Mouse (Mus musculus) brain, embryonic 14.5 days (tissue): ENCODE data around the gene Pkd1l1. TPM values are rescaled to one million over a fixed set of nuclear protein-coding genes. Genes with fewer than 3 reads are reported as not detected.

ENCODE experiments used
- DNase-seq: peaks from one replicate; pipeline ENCODE4 v3.0.0-alpha.2; 2011; ENCODE audit warnings: low read depth
- CTCF ChIP-seq: fragments of 200-500 bp; IDR thresholded peaks from 2 replicates; pipeline ENCODE4 v1.5.1; 2012; ENCODE audit warnings: inconsistent platforms, mild to moderate bottlenecking, moderate library complexity, borderline replicate concordance; ENCODE audit not compliant: insufficient read depth, insufficient read length; ENCODE audit errors: extremely low read depth
- POLR2A ChIP-seq: fragments of 200-500 bp; IDR thresholded peaks from 2 replicates; pipeline ENCODE4 v1.6.1; 2012; ENCODE audit warnings: mild to moderate bottlenecking, inconsistent platforms, borderline replicate concordance; ENCODE audit not compliant: poor library complexity, insufficient read depth, insufficient read length, severe bottlenecking; ENCODE audit errors: extremely low read depth
- polyA plus RNA-seq: library from polyadenylated mRNA; depleted of rRNA; stranded (reverse); fragments of >200 nt; gene quantifications from 2 replicates; pipeline ENCODE4 v1.2.3, GENCODE M21; 2012; rRNA removed

The Pkd1l1 gene
- 0.10 and 0.15 TPM in 2 replicates for polyA plus RNA-seq

- DNase-seq, result no peak
- TF ChIP-seq POLR2A (no peak), CTCF (no peak)
These were observed at the start of gene Pkd1l1 for GRCm38 (mm10) chr11:8973166-8973565. Gene Pkd1l1 (minus strand): TSS chr11:8973266.

- no peak for DNase-seq
- TF ChIP-seq POLR2A (no peak), CTCF (no peak)
These were observed 47.1 kb upstream of the Pkd1l1 start for GRCm38 (mm10) chr11:9020207-9020606.

DNA sequence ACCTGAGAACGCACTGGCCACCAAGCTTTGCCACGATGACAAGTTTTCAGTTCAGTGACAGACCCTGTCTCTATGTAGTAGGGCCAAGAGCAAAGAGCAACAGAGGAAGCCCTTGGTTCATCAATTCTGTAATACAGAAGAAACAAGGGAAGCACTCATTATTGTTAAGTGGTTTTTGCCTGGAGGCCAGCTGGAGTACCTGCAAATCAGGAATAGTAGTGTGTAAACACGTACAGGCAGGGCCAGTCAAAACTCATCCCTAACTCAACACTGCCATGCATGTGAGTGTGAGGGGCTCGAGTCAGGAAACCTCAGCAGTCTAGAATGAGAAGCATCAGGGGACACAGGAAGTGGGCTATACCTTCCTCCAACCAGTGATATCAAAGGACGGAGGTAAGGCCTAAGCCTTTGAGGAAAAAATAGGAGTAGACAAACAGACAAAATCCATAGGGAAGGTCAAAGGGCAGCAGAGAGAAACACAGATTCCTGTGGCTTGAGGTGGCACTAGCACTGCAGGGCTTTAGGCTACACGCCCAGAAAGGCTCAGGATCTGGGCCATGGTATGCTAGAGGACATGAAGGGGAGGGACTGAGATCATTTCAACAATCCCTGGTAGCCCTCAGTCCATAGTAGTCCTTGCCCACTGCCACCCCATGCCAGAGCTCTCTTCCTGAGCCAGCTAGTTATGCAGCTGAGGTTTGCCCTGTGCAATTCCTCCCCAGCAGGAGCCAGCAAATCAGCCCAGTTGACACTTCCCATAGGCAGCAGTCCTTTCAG is 45.6 kb upstream of the Pkd1l1 start:
- DNase-seq, result no peak
- TF ChIP-seq POLR2A, result no peak
- TF ChIP-seq CTCF, result no peak

- no peak for TF ChIP-seq POLR2A
- TF ChIP-seq CTCF, result no peak
These were observed 41.7 kb upstream of the Pkd1l1 start for GRCm38 (mm10) chr11:9014740-9015139.

DNA sequence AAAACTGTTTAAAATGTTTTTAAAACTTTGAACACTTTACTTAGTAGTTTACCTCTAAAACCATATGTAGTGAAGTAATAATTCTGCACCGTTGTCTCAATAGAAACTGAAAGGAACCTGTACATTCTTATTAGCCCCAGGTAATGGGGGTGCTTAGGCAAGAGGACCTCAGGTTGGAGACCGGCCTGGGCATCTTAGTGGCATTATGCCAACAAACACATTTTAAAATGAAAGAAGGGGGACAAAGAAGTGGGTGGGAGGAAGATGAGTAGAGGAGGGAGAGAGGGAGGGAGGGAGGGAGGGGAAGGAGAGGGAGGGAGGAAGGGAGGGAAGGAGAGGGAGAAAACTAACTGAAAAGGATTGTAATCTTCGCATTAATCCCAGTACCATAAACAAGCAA is 38.3 kb upstream of the Pkd1l1 start:
- no peak for TF ChIP-seq POLR2A
- no peak for TF ChIP-seq CTCF
- DNase-seq, result peak; percentile 62

More at GRCm38 (mm10) chr11:9014740-9015139, 41.7 kb upstream of the Pkd1l1 start:
- no peak for DNase-seq

- DNase-seq, result peak; percentile 91
- TF ChIP-seq POLR2A (peak; percentile 37; the same call in 1 of the 2 replicates), CTCF (no peak)
These were observed 37.8 kb upstream of the Pkd1l1 start, which contains the start of gene Hus1 for GRCm38 (mm10) chr11:9010853-9011339. Gene Hus1 (minus strand): TSS chr11:9011191.

GRCm38 (mm10) chr11:9010416-9010815 is 37.4 kb upstream of the Pkd1l1 start:
- TF ChIP-seq POLR2A (no peak), CTCF (0 out of 2 replicates have a peak, but pooled peaks have one; percentile 0)
- no peak for DNase-seq

DNA sequence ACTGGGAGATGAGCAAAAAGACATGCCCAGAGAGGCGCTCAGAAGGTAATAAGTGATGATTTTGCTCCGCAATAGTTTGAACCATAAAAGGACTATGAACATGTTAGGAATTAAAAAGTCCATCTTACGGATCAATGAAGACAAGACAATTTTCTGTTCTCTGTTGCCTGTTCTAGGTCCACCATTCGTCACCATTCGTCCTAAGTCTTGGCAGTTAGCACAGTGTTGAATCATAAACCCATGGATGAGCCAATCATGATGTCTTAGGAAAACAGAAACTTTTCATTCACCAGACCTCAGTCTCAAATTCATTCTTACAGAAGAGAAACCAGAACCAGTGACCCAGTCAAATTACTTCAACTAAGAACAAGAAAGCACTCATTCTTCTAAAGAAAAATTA is 35.7 kb upstream of the Pkd1l1 start:
- DNase-seq, result no peak
- no peak for TF ChIP-seq POLR2A
- no peak for TF ChIP-seq CTCF

DNA sequence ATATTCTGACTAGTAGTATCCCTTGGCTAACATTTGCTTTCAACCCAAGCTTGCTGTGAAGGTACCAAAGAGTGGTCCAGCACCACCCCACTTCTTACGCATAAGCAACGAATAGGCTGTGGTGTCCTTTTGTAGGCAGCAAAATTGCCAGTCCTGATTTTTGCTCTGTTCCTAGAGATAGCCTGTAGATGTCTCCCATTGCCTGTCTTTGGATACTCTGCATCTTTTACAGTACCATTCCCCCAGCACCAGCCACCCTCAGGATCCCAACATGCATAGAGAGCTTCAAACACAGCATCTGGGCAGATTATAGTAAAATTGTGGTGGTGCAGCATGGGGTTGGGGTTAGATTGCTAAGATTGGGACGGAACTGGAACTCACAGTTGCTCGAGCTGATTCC is 15.0 kb upstream of the Pkd1l1 start:
- no peak for DNase-seq
- TF ChIP-seq POLR2A (no peak), CTCF (no peak)

- TF ChIP-seq POLR2A (no peak), CTCF (no peak)
- no peak for DNase-seq
These were observed 13.0 kb upstream of the Pkd1l1 start for GRCm38 (mm10) chr11:8986058-8986457.

DNA sequence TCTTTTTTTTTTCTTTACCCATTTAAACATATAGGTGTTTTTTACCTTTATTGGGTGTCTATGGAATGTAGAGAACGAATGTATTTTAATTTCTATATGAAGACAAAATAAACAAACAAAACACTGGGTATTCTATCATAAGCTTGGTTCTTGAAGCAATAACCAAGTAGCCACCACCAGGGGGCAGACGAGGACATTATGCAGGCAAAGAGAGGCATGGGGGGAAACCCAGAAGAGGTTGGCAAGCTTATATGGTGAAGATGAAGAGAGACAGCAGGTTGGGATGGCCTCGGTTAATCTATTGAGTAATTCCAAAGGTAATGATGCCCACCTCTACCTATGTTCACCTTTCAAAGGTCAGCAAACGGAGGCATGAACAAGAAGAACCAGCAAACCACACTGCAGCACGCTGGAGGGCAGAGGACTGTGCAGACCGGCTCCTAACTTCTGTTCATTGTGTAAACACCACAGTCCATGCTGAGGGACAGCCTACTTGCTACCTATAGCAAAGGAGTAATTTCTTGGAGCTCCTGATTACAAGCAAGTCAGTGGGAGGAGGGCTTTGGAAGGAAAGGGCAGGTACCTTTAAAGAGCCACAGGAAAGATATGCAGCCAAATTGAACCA is 10.3 kb upstream of the Pkd1l1 start:
- peak; percentile 91 for DNase-seq

GRCm38 (mm10) chr11:8978154-8978553 is 5.1 kb upstream of the Pkd1l1 start:
- no peak for DNase-seq
- TF ChIP-seq POLR2A, result no peak
- TF ChIP-seq CTCF, result no peak

More for the DNA sequence above, 10.3 kb upstream of the Pkd1l1 start:
- TF ChIP-seq POLR2A, result no peak
- peak; percentile 78; the same call in 1 of the 2 replicates for TF ChIP-seq CTCF

DNA sequence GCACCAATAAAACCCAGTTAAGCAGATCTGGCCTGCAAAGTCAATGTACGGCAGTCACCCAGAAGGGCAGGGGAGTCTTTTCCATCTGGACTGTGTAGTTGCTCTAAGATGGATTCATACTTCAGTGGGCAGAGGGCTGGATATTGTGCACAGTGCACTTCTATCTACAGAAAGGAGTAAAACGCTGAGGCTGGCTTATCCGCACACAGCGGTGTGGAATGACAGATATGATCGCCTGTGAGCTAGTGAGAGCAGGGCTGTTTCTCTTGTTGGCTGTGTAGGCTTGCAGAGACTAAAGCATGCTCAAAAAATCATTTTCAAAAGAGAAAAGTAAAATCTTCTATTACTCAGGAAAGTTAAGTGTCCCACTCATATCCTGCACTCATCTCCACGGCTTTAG is 973 bp downstream of the Pkd1l1 start:
- DNase-seq, result no peak
- TF ChIP-seq CTCF (no peak), POLR2A (no peak)
